Mouse (Mus musculus): Measurements from ENCODE around the gene Pias3. TPM values are rescaled to one million over a fixed set of nuclear protein-coding genes. Genes with fewer than 3 reads are reported as not detected.

Gene Pias3
- polyA plus RNA-seq, 1 experiment: 0.52 TPM

GRCm38 (mm10) chr3:96696766-96697732, 865 bp downstream of the Pias3 start:
- peak overlapping the region; percentile 83 for H3K4me3 ChIP-seq (replicated peaks)
- H3K4me1 ChIP-seq (ENCODE audit: control insufficient read depth): peaks cover 22% of the 10 kb centered on the region
- peaks cover 11% of the 10 kb centered on the region for H3K36me3 ChIP-seq (ENCODE audit: control insufficient read depth)
- H3K9me3 ChIP-seq (ENCODE audit: control insufficient read depth, low read length): no peaks in the 10 kb centered on the region
- peaks cover 12% of the 10 kb centered on the region for H3K27me3 ChIP-seq (ENCODE audit: control insufficient read depth)
- no peak for TF ChIP-seq TAL1 (IDR thresholded peaks at IDR 0.05; ENCODE audit: low read length)
- TF ChIP-seq GATA1 (IDR thresholded peaks at IDR 0.05; ENCODE audit: low read length): no peak

GRCm38 (mm10) chr3:96698993-96699690, 3.0 kb downstream of the Pias3 start:
- Histone ChIP-seq H3K27me3 (ENCODE audit: control insufficient read depth) (peaks cover 7% of the 10 kb centered on the region), H3K4me1 (ENCODE audit: control insufficient read depth) (peaks cover 22% of the 10 kb centered on the region), H3K4me3 (replicated peaks) (no peak overlapping the region), H3K36me3 (ENCODE audit: control insufficient read depth) (peaks cover 23% of the 10 kb centered on the region), H3K9me3 (ENCODE audit: control insufficient read depth, low read length) (no peaks in the 10 kb centered on the region)
- no peak for TF ChIP-seq TAL1 (IDR thresholded peaks at IDR 0.05; ENCODE audit: low read length)
- no peak for TF ChIP-seq GATA1 (IDR thresholded peaks at IDR 0.05; ENCODE audit: low read length)

- H3K36me3 ChIP-seq (ENCODE audit: control insufficient read depth): peaks cover 31% of the 10 kb centered on the region
- H3K9me3 ChIP-seq (ENCODE audit: control insufficient read depth, low read length): no peaks in the 10 kb centered on the region
- peaks cover 22% of the 10 kb centered on the region for H3K4me1 ChIP-seq (ENCODE audit: control insufficient read depth)
- no peak overlapping the region for H3K4me3 ChIP-seq (replicated peaks)
- H3K27me3 ChIP-seq (ENCODE audit: control insufficient read depth): peaks cover 7% of the 10 kb centered on the region
- TF ChIP-seq TAL1 (IDR thresholded peaks at IDR 0.05; ENCODE audit: low read length) (no peak), GATA1 (IDR thresholded peaks at IDR 0.05; ENCODE audit: low read length) (no peak)
Observed at GRCm38 (mm10) chr3:96700376-96700775, 4.2 kb downstream of the Pias3 start.

GRCm38 (mm10) chr3:96701003-96701402, 4.8 kb downstream of the Pias3 start:
- H3K36me3 ChIP-seq (ENCODE audit: control insufficient read depth): peaks cover 31% of the 10 kb centered on the region
- no peak overlapping the region for H3K4me3 ChIP-seq (replicated peaks)
- no peaks in the 10 kb centered on the region for H3K9me3 ChIP-seq (ENCODE audit: control insufficient read depth, low read length)
- peaks cover 19% of the 10 kb centered on the region for H3K4me1 ChIP-seq (ENCODE audit: control insufficient read depth)
- peaks cover 5% of the 10 kb centered on the region for H3K27me3 ChIP-seq (ENCODE audit: control insufficient read depth)
- TF ChIP-seq GATA1 (IDR thresholded peaks at IDR 0.05; ENCODE audit: low read length) (no peak), TAL1 (IDR thresholded peaks at IDR 0.05; ENCODE audit: low read length) (no peak)

- TF ChIP-seq TAL1 (IDR thresholded peaks at IDR 0.05; ENCODE audit: low read length): no peak
- Histone ChIP-seq H3K9me3 (ENCODE audit: control insufficient read depth, low read length) (no peaks in the 10 kb centered on the region), H3K4me3 (replicated peaks) (no peak overlapping the region), H3K27me3 (ENCODE audit: control insufficient read depth) (peaks cover 17% of the 10 kb centered on the region), H3K4me1 (ENCODE audit: control insufficient read depth) (peaks cover 11% of the 10 kb centered on the region), H3K36me3 (ENCODE audit: control insufficient read depth) (peaks cover 34% of the 10 kb centered on the region)
Observed at GRCm38 (mm10) chr3:96704778-96705177, 8.6 kb downstream of the Pias3 start.

- Histone ChIP-seq H3K4me1 (ENCODE audit: control insufficient read depth) (peaks cover 11% of the 10 kb centered on the region), H3K4me3 (replicated peaks) (no peak overlapping the region), H3K9me3 (ENCODE audit: control insufficient read depth, low read length) (no peaks in the 10 kb centered on the region), H3K36me3 (ENCODE audit: control insufficient read depth) (peaks cover 48% of the 10 kb centered on the region), H3K27me3 (ENCODE audit: control insufficient read depth) (peaks cover 17% of the 10 kb centered on the region)
- TF ChIP-seq TAL1 (IDR thresholded peaks at IDR 0.05; ENCODE audit: low read length): no peak
- no peak for TF ChIP-seq GATA1 (IDR thresholded peaks at IDR 0.05; ENCODE audit: low read length)
Observed at GRCm38 (mm10) chr3:96706217-96706616, 10.0 kb downstream of the Pias3 start.

- H3K36me3 ChIP-seq (ENCODE audit: control insufficient read depth): peaks cover 48% of the 10 kb centered on the region
- peaks cover 11% of the 10 kb centered on the region for H3K4me1 ChIP-seq (ENCODE audit: control insufficient read depth)
- no peak for TF ChIP-seq TAL1 (IDR thresholded peaks at IDR 0.05; ENCODE audit: low read length)
- TF ChIP-seq GATA1 (IDR thresholded peaks at IDR 0.05; ENCODE audit: low read length): no peak
- no peaks in the 10 kb centered on the region for H3K9me3 ChIP-seq (ENCODE audit: control insufficient read depth, low read length)
- H3K4me3 ChIP-seq (replicated peaks): no peak overlapping the region
- peaks cover 17% of the 10 kb centered on the region for H3K27me3 ChIP-seq (ENCODE audit: control insufficient read depth)
Observed at GRCm38 (mm10) chr3:96706984-96707383, 10.8 kb downstream of the Pias3 start.

- peaks cover 52% of the 10 kb centered on the region for H3K36me3 ChIP-seq (ENCODE audit: control insufficient read depth)
- no peak for TF ChIP-seq TAL1 (IDR thresholded peaks at IDR 0.05; ENCODE audit: low read length)
- no peak for TF ChIP-seq GATA1 (IDR thresholded peaks at IDR 0.05; ENCODE audit: low read length)
Observed at GRCm38 (mm10) chr3:96707903-96708683, 11.9 kb downstream of the Pias3 start, which contains the start of gene Nudt17. Nudt17 (minus strand) TSS chr3:96708562.

More at GRCm38 (mm10) chr3:96707903-96708683, 11.9 kb downstream of the Pias3 start, which contains the start of gene Nudt17:
- peak within 1 kb of the TSS; percentile 51 for H3K4me3 ChIP-seq (replicated peaks)
- H3K4me1 ChIP-seq (ENCODE audit: control insufficient read depth): peaks cover 11% of the 10 kb centered on the region
- H3K27me3 ChIP-seq (ENCODE audit: control insufficient read depth): peaks cover 17% of the 10 kb centered on the region
- no peaks in the 10 kb centered on the region for H3K9me3 ChIP-seq (ENCODE audit: control insufficient read depth, low read length)

Data from erythroblast, embryonic 14.5 days (primary cell).